Mouse (Mus musculus) embryonic fibroblast, embryonic 13.5 days (primary cell): ENCODE data around the gene Znhit2.

Source experiments
- CTCF ChIP-seq: IDR thresholded peaks from 2 replicates; pipeline ENCODE4 v1.5.1; 2011; ENCODE audit warnings: mild to moderate bottlenecking, control low read depth, low read length, moderate library complexity, borderline replicate concordance; ENCODE audit not compliant: insufficient read depth
- POLR2A ChIP-seq: IDR thresholded peaks from 2 replicates; pipeline ENCODE4 v1.6.1; 2011; ENCODE audit warnings: low read depth, mild to moderate bottlenecking, control low read depth, low read length, moderate library complexity

- TF ChIP-seq CTCF: no peak
- no peak for TF ChIP-seq POLR2A
These were observed 24.9 kb upstream of the Znhit2 start for GRCm38 (mm10) chr19:6035966-6036585.
